Mouse (Mus musculus): Measurements from ENCODE around the gene Mpv17. TPM values are rescaled to one million over a fixed set of nuclear protein-coding genes. Genes with fewer than 3 reads are reported as not detected.

The Mpv17 gene
- total and polyA plus RNA-seq, 3 experiments: 25.8 to 49.9 TPM; not detected in 1

DNA sequence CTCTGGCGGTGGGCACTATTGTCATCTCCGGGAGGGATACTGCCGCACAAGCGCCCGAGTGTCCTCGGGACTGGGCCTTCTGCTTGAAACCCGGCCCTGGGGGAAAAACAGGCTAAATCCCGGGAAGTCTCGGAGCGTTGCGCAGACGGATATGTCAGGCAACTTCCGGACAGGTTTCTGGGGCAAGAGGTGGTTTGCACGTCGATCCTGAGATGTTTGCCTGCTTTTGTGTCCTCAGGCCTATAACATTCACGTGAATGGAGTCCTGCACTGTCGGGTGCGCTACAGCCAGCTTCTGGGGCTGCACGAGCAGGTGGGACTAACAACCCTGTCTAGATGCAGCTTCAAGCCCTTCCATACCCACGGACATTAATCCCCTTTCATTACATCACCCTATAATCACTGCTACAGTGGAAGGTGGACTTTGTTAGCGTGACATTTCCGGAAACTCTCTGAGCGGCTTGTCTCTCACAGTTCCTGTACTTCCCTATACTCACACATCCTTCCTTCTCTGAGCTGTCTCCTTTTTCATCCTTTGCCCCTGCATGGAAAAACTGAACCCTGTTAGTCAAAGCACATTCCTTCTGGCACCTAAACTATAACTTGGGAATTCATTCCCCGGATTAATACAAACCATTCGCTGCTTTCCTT is 39.7 kb upstream of the Mpv17 start:
- peak; percentile 76 for DNase-seq (ENCODE audit: low read depth, low spot score)
- H3K79me2 ChIP-seq (ENCODE audit: control insufficient read depth, insufficient read depth, low read length, poor library complexity): peaks cover 24% of the 10 kb centered on the region
- H3K36me3 ChIP-seq (ENCODE audit: control insufficient read depth in 1 of 2, insufficient read depth in 2 of 2, low read length in 2 of 2): peaks cover 4 to 16% of the 10 kb centered on the region in 2 experiments
- peaks cover 0 to 9% of the 10 kb centered on the region in 2 experiments; a peak in 1 of 4 replicates for H3K4me1 ChIP-seq (ENCODE audit: control insufficient read depth in 1 of 2, insufficient read depth in 2 of 2, low read length in 2 of 2)
- H3K9ac ChIP-seq (ENCODE audit: control insufficient read depth, low read depth, low read length, poor library complexity, severe bottlenecking): peak overlapping the region; percentile 86
- H3K4me3 ChIP-seq (ENCODE audit: control insufficient read depth in 1 of 2, insufficient read depth in 1 of 2, low read depth in 2 of 2, low read length in 2 of 2): peak overlapping the region; percentile 66 to 82
- TF ChIP-seq USF1 (IDR thresholded peaks at IDR 0.05; ENCODE audit: low read depth, low read length): no peak
- no peak for TF ChIP-seq RCOR1 (IDR thresholded peaks at IDR 0.05; ENCODE audit: low read depth, low read length)
- no peak for TF ChIP-seq EP300 (IDR thresholded peaks at IDR 0.05; ENCODE audit: low read depth in 1 of 2, low read length in 2 of 2)
- TF ChIP-seq ZNF384 (IDR thresholded peaks at IDR 0.05; ENCODE audit: low read depth, low read length): no peak
- TF ChIP-seq ELF1 (IDR thresholded peaks at IDR 0.05; ENCODE audit: low read depth, low read length): peak; percentile 49; the same call in 1 of the 2 replicates
- TF ChIP-seq MYC (IDR thresholded peaks at IDR 0.05; ENCODE audit: low read depth, low read length): peak; percentile 28; the same call in 1 of the 2 replicates
- peak; percentile 30; the same call in 1 of the 2 replicates for TF ChIP-seq MXI1 (IDR thresholded peaks at IDR 0.05; ENCODE audit: low read depth, low read length)
- no peak for TF ChIP-seq ZMIZ1 (IDR thresholded peaks at IDR 0.05; ENCODE audit: low read depth, low read length)
- TF ChIP-seq SIN3A (IDR thresholded peaks at IDR 0.05; ENCODE audit: low read length): peak; percentile 73; the same call in 1 of the 2 replicates
- TF ChIP-seq ETS1 (IDR thresholded peaks at IDR 0.05; ENCODE audit: low read depth, low read length): no peak
- peak overlapping the region; percentile 67 for H3K27ac ChIP-seq (ENCODE audit: control insufficient read depth, low read depth, low read length)
- H3K9me3 ChIP-seq (replicated peaks; ENCODE audit: insufficient read depth, low read length): no peaks in the 10 kb centered on the region
- H3K27me3 ChIP-seq (ENCODE audit: control insufficient read depth in 1 of 2, insufficient read depth in 2 of 2, low read length in 2 of 2): no peaks in the 10 kb centered on the region

DNA sequence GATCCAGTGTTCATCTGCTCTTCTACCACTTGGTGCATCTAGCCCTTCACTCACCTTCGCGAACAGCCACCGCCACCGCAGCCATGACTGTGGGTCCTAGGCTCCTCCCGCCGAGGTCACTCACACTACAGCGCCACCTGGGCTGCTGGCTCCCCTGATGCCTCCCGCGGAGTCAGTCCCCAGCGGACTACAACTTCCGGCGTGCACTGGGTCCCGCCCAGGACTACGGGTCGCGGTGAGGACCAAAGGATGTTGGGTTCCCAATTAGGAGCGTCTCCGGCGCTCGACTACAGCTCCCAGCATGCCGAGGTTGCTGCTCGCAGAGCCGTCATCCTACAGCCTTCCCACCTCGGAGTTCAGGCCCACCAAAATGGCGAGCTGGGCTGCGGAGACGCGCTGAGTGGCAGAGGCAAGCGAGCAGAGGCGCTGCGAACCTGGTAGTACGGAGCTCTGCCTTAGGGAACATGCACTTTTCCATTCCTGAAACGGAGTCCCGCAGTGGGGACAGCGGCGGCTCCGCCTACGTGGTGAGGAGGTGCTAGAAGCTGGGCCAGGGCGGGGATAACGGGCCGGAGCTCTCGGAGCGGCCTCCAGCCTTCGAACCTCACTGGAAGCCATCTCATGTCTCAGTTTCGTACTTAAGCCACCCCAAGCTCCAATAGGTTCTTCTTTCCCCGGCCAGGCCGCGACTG is 39.0 kb upstream of the Mpv17 start, which contains the start of the genes Snx17 and Eif2b4:
Snx17 (plus strand) TSS at position 289 of the 692 bp plus-strand sequence.
Eif2b4 (minus strand) TSS at position 492 of the 692 bp plus-strand sequence.
- H3K4me1 ChIP-seq (ENCODE audit: control insufficient read depth in 1 of 2, insufficient read depth in 2 of 2, low read length in 2 of 2): peaks cover 0 to 9% of the 10 kb centered on the region in 2 experiments; a peak in 1 of 4 replicates
- H3K4me3 ChIP-seq (ENCODE audit: control insufficient read depth in 1 of 2, insufficient read depth in 1 of 2, low read depth in 2 of 2, low read length in 2 of 2): peak within 1 kb of the TSS; percentile 66 to 82
- peak within 1 kb of the TSS; percentile 86 for H3K9ac ChIP-seq (ENCODE audit: control insufficient read depth, low read depth, low read length, poor library complexity, severe bottlenecking)
- no peaks in the 10 kb centered on the region for H3K27me3 ChIP-seq (ENCODE audit: control insufficient read depth in 1 of 2, insufficient read depth in 2 of 2, low read length in 2 of 2)
- H3K27ac ChIP-seq (ENCODE audit: control insufficient read depth, low read depth, low read length): peak within 1 kb of the TSS; percentile 67
- H3K9me3 ChIP-seq (replicated peaks; ENCODE audit: insufficient read depth, low read length): no peaks in the 10 kb centered on the region
- peaks cover 24% of the 10 kb centered on the region for H3K79me2 ChIP-seq (ENCODE audit: control insufficient read depth, insufficient read depth, low read length, poor library complexity)
- peaks cover 4 to 16% of the 10 kb centered on the region in 2 experiments for H3K36me3 ChIP-seq (ENCODE audit: control insufficient read depth in 1 of 2, insufficient read depth in 2 of 2, low read length in 2 of 2)
- peak; percentile 100 for DNase-seq (ENCODE audit: low read depth, low spot score)
- TF ChIP-seq SIN3A (IDR thresholded peaks at IDR 0.05; ENCODE audit: low read length): peak; percentile 100
- no peak for TF ChIP-seq ZC3H11A (IDR thresholded peaks at IDR 0.05; ENCODE audit: low read depth, low read length)
- TF ChIP-seq CHD1 (IDR thresholded peaks at IDR 0.05; ENCODE audit: low read depth, low read length): no peak; the same call in 1 of the 2 replicates
- TF ChIP-seq ZKSCAN1 (IDR thresholded peaks at IDR 0.05; ENCODE audit: low read depth, low read length): no peak
- TF ChIP-seq BHLHE40 (IDR thresholded peaks at IDR 0.05; ENCODE audit: borderline replicate concordance, low read depth, low read length): no peak
- TF ChIP-seq KAT2A (conservative IDR thresholded peaks at IDR 0.05; ENCODE audit: low read depth, low read length): peak; percentile 99
- no peak for TF ChIP-seq JUND (IDR thresholded peaks at IDR 0.05; ENCODE audit: low read depth, low read length)
- peak; percentile 66; the same call in 1 of the 2 replicates for TF ChIP-seq CHD2 (IDR thresholded peaks at IDR 0.05; ENCODE audit: low read length)
- TF ChIP-seq GATA1 (IDR thresholded peaks at IDR 0.05; ENCODE audit: low read depth, low read length): no peak
- no peak for TF ChIP-seq SMC3 (IDR thresholded peaks at IDR 0.05; ENCODE audit: low read depth, low read length)
- no peak for TF ChIP-seq ZNF384 (IDR thresholded peaks at IDR 0.05; ENCODE audit: low read depth, low read length)
- TF ChIP-seq USF1 (IDR thresholded peaks at IDR 0.05; ENCODE audit: low read depth, low read length): peak; percentile 63
- TF ChIP-seq POLR2A (IDR thresholded peaks at IDR 0.05; ENCODE audit: control insufficient read depth in 1 of 2, insufficient read depth in 1 of 2, low read depth in 1 of 2, low read length in 2 of 2, poor library complexity in 1 of 2): peak; percentile 88 to 91
- no peak for TF ChIP-seq UBTF (IDR thresholded peaks at IDR 0.05; ENCODE audit: borderline replicate concordance, insufficient read depth, low read depth, low read length)
- TF ChIP-seq RCOR1 (IDR thresholded peaks at IDR 0.05; ENCODE audit: low read depth, low read length): 0 out of 2 replicates have a peak, but pooled peaks have one; percentile 7
- peak; percentile 58 for TF ChIP-seq NRF1 (IDR thresholded peaks at IDR 0.05; ENCODE audit: insufficient read depth, low read depth, low read length, poor library complexity, severe bottlenecking)
- peak; percentile 99 for TF ChIP-seq HCFC1 (IDR thresholded peaks at IDR 0.05; ENCODE audit: low read depth, low read length)
- TF ChIP-seq MAZ (IDR thresholded peaks at IDR 0.05; ENCODE audit: low read depth, low read length): peak; percentile 93; the same call in 1 of the 2 replicates
- peak; percentile 84 for TF ChIP-seq NELFE (IDR thresholded peaks at IDR 0.05; ENCODE audit: low read depth, low read length)
- peak; percentile 97 for TF ChIP-seq ELF1 (IDR thresholded peaks at IDR 0.05; ENCODE audit: low read depth, low read length)
- TF ChIP-seq TCF12 (IDR thresholded peaks at IDR 0.05; ENCODE audit: low read depth, low read length): peak; percentile 84
- peak; percentile 96 for TF ChIP-seq MXI1 (IDR thresholded peaks at IDR 0.05; ENCODE audit: low read depth, low read length)
- TF ChIP-seq TAL1 (IDR thresholded peaks at IDR 0.05; ENCODE audit: low read length): no peak
- TF ChIP-seq MAX (IDR thresholded peaks at IDR 0.05; ENCODE audit: low read length): 0 out of 2 replicates have a peak, but pooled peaks have one; percentile 82
